Mouse (Mus musculus): ENCODE measurements around the gene Ap1m1. TPM values are rescaled to one million over a fixed set of nuclear protein-coding genes. Genes with fewer than 3 reads are reported as not detected.
A peak's percentile ranks its signal among the peaks of the same experiment; 100 is the strongest.

Gene Ap1m1
- polyA plus RNA-seq, 1 experiment from 2014 or later, result 142 TPM

GRCm38 (mm10) chr8:72265342-72265741 lies 25.5 kb downstream of the Ap1m1 start:
- no peak for ATAC-seq (ENCODE audit: low FRiP score, low TSS enrichment)
- H3K4me3 ChIP-seq (ENCODE audit: low read length), result no peak overlapping the region
- no peaks in the 10 kb centered on the region for H3K4me1 ChIP-seq (ENCODE audit: insufficient read depth, low read length)
- H3K27me3 ChIP-seq (ENCODE audit: insufficient read depth, low read length), result no peaks in the 10 kb centered on the region
- no peak overlapping the region for H3K9ac ChIP-seq (replicated peaks; ENCODE audit: low read length)
- no peak overlapping the region for H3K27ac ChIP-seq (ENCODE audit: low read length)
- no peaks in the 10 kb centered on the region for H3K36me3 ChIP-seq (ENCODE audit: insufficient read depth, low read length)
- no peak overlapping the region for H3K4me2 ChIP-seq (replicated peaks; ENCODE audit: low read depth, low read length)
- H3K9me3 ChIP-seq (ENCODE audit: low read length), result no peaks in the 10 kb centered on the region
- WGBS, result 42% methylated on average over 6 of the region's 7 CpGs

GRCm38 (mm10) chr8:72266671-72267070 lies 26.9 kb downstream of the Ap1m1 start:
- H3K36me3 ChIP-seq (ENCODE audit: insufficient read depth, low read length), result no peaks in the 10 kb centered on the region
- no peak overlapping the region for H3K27ac ChIP-seq (ENCODE audit: low read length)
- no peak overlapping the region for H3K4me3 ChIP-seq (ENCODE audit: low read length)
- H3K27me3 ChIP-seq (ENCODE audit: insufficient read depth, low read length), result no peaks in the 10 kb centered on the region
- H3K4me1 ChIP-seq (ENCODE audit: insufficient read depth, low read length), result no peaks in the 10 kb centered on the region
- H3K4me2 ChIP-seq (replicated peaks; ENCODE audit: low read depth, low read length), result no peak overlapping the region
- no peak overlapping the region for H3K9ac ChIP-seq (replicated peaks; ENCODE audit: low read length)
- no peak for ATAC-seq (ENCODE audit: low FRiP score, low TSS enrichment)
- H3K9me3 ChIP-seq (ENCODE audit: low read length), result no peaks in the 10 kb centered on the region

- Histone ChIP-seq H3K4me3 (ENCODE audit: low read length) (no peak overlapping the region), H3K4me2 (replicated peaks; ENCODE audit: low read depth, low read length) (no peak overlapping the region), H3K9me3 (ENCODE audit: low read length) (no peaks in the 10 kb centered on the region), H3K27me3 (ENCODE audit: insufficient read depth, low read length) (no peaks in the 10 kb centered on the region), H3K4me1 (ENCODE audit: insufficient read depth, low read length) (no peaks in the 10 kb centered on the region), H3K36me3 (ENCODE audit: insufficient read depth, low read length) (no peaks in the 10 kb centered on the region), H3K9ac (replicated peaks; ENCODE audit: low read length) (no peak overlapping the region), H3K27ac (ENCODE audit: low read length) (no peak overlapping the region)
- 92% methylated on average over 8 of the region's 8 CpGs for WGBS
- no peak for ATAC-seq (ENCODE audit: low FRiP score, low TSS enrichment)
These were observed 27.3 kb downstream of the Ap1m1 start for GRCm38 (mm10) chr8:72267106-72267505.

GRCm38 (mm10) chr8:72268356-72268755 lies 28.5 kb downstream of the Ap1m1 start:
- Histone ChIP-seq H3K27ac (ENCODE audit: low read length) (peak overlapping the region; percentile 88), H3K4me3 (ENCODE audit: low read length) (no peak overlapping the region), H3K4me2 (replicated peaks; ENCODE audit: low read depth, low read length) (no peak overlapping the region), H3K4me1 (ENCODE audit: insufficient read depth, low read length) (no peaks in the 10 kb centered on the region), H3K36me3 (ENCODE audit: insufficient read depth, low read length) (no peaks in the 10 kb centered on the region), H3K27me3 (ENCODE audit: insufficient read depth, low read length) (no peaks in the 10 kb centered on the region), H3K9me3 (ENCODE audit: low read length) (no peaks in the 10 kb centered on the region), H3K9ac (replicated peaks; ENCODE audit: low read length) (no peak overlapping the region; the same call in 1 of the 2 replicates)
- ATAC-seq (ENCODE audit: low FRiP score, low TSS enrichment), result peak; percentile 70
- WGBS, result 73% methylated on average over 15 of the region's 15 CpGs

GRCm38 (mm10) chr8:72270606-72271005 lies 30.8 kb downstream of the Ap1m1 start:
- Histone ChIP-seq H3K27me3 (ENCODE audit: insufficient read depth, low read length) (no peaks in the 10 kb centered on the region), H3K27ac (ENCODE audit: low read length) (no peak overlapping the region), H3K4me2 (replicated peaks; ENCODE audit: low read depth, low read length) (no peak overlapping the region), H3K36me3 (ENCODE audit: insufficient read depth, low read length) (no peaks in the 10 kb centered on the region), H3K9me3 (ENCODE audit: low read length) (no peaks in the 10 kb centered on the region), H3K9ac (replicated peaks; ENCODE audit: low read length) (no peak overlapping the region), H3K4me3 (ENCODE audit: low read length) (no peak overlapping the region), H3K4me1 (ENCODE audit: insufficient read depth, low read length) (no peaks in the 10 kb centered on the region)
- ATAC-seq (ENCODE audit: low FRiP score, low TSS enrichment), result no peak
- 82% methylated on average over 12 of the region's 12 CpGs for WGBS

GRCm38 (mm10) chr8:72271051-72271660 lies 31.3 kb downstream of the Ap1m1 start:
- no peaks in the 10 kb centered on the region for H3K9me3 ChIP-seq (ENCODE audit: low read length)
- H3K27me3 ChIP-seq (ENCODE audit: insufficient read depth, low read length), result no peaks in the 10 kb centered on the region
- H3K9ac ChIP-seq (replicated peaks; ENCODE audit: low read length), result no peak overlapping the region
- no peak for ATAC-seq (ENCODE audit: low FRiP score, low TSS enrichment)
- H3K27ac ChIP-seq (ENCODE audit: low read length), result no peak overlapping the region
- H3K4me3 ChIP-seq (ENCODE audit: low read length), result no peak overlapping the region
- WGBS, result 65% methylated on average over 11 of the region's 11 CpGs
- no peak overlapping the region for H3K4me2 ChIP-seq (replicated peaks; ENCODE audit: low read depth, low read length)
- no peaks in the 10 kb centered on the region for H3K36me3 ChIP-seq (ENCODE audit: insufficient read depth, low read length)
- no peaks in the 10 kb centered on the region for H3K4me1 ChIP-seq (ENCODE audit: insufficient read depth, low read length)

- H3K9me3 ChIP-seq (ENCODE audit: low read length), result no peaks in the 10 kb centered on the region
- H3K4me2 ChIP-seq (replicated peaks; ENCODE audit: low read depth, low read length), result no peak overlapping the region
- ATAC-seq (ENCODE audit: low FRiP score, low TSS enrichment), result no peak
- no peak overlapping the region for H3K4me3 ChIP-seq (ENCODE audit: low read length)
- no peaks in the 10 kb centered on the region for H3K27me3 ChIP-seq (ENCODE audit: insufficient read depth, low read length)
- WGBS, result 55% methylated on average over 3 of the region's 3 CpGs
- H3K27ac ChIP-seq (ENCODE audit: low read length), result no peak overlapping the region
- H3K4me1 ChIP-seq (ENCODE audit: insufficient read depth, low read length), result no peaks in the 10 kb centered on the region
- H3K36me3 ChIP-seq (ENCODE audit: insufficient read depth, low read length), result no peaks in the 10 kb centered on the region
- H3K9ac ChIP-seq (replicated peaks; ENCODE audit: low read length), result no peak overlapping the region
These were observed 31.9 kb downstream of the Ap1m1 start for GRCm38 (mm10) chr8:72271691-72272090.

- Histone ChIP-seq H3K4me3 (ENCODE audit: low read length) (no peak overlapping the region), H3K9ac (replicated peaks; ENCODE audit: low read length) (no peak overlapping the region), H3K27ac (ENCODE audit: low read length) (no peak overlapping the region), H3K4me2 (replicated peaks; ENCODE audit: low read depth, low read length) (no peak overlapping the region), H3K27me3 (ENCODE audit: insufficient read depth, low read length) (no peaks in the 10 kb centered on the region), H3K36me3 (ENCODE audit: insufficient read depth, low read length) (no peaks in the 10 kb centered on the region), H3K4me1 (ENCODE audit: insufficient read depth, low read length) (no peaks in the 10 kb centered on the region), H3K9me3 (ENCODE audit: low read length) (no peaks in the 10 kb centered on the region)
- peak; percentile 54; the same call in 1 of the 2 replicates for ATAC-seq (ENCODE audit: low FRiP score, low TSS enrichment)
- WGBS, result 32% methylated on average over 3 of the region's 3 CpGs
These were observed 32.5 kb downstream of the Ap1m1 start for GRCm38 (mm10) chr8:72272361-72272760.

GRCm38 (mm10) chr8:72273111-72273770 lies 33.4 kb downstream of the Ap1m1 start:
- no peaks in the 10 kb centered on the region for H3K9me3 ChIP-seq (ENCODE audit: low read length)
- H3K36me3 ChIP-seq (ENCODE audit: insufficient read depth, low read length), result no peaks in the 10 kb centered on the region
- no peaks in the 10 kb centered on the region for H3K27me3 ChIP-seq (ENCODE audit: insufficient read depth, low read length)
- no peak overlapping the region for H3K27ac ChIP-seq (ENCODE audit: low read length)
- no peaks in the 10 kb centered on the region for H3K4me1 ChIP-seq (ENCODE audit: insufficient read depth, low read length)
- no peak overlapping the region for H3K4me3 ChIP-seq (ENCODE audit: low read length)
- H3K4me2 ChIP-seq (replicated peaks; ENCODE audit: low read depth, low read length), result no peak overlapping the region
- 71% methylated on average over 1 of the region's 1 CpGs for WGBS
- no peak for ATAC-seq (ENCODE audit: low FRiP score, low TSS enrichment)
- H3K9ac ChIP-seq (replicated peaks; ENCODE audit: low read length), result no peak overlapping the region

GRCm38 (mm10) chr8:72273807-72274206 lies 34.0 kb downstream of the Ap1m1 start:
- Histone ChIP-seq H3K9ac (replicated peaks; ENCODE audit: low read length) (no peak overlapping the region), H3K27ac (ENCODE audit: low read length) (no peak overlapping the region), H3K4me3 (ENCODE audit: low read length) (no peak overlapping the region), H3K4me2 (replicated peaks; ENCODE audit: low read depth, low read length) (no peak overlapping the region), H3K27me3 (ENCODE audit: insufficient read depth, low read length) (no peaks in the 10 kb centered on the region), H3K4me1 (ENCODE audit: insufficient read depth, low read length) (no peaks in the 10 kb centered on the region), H3K36me3 (ENCODE audit: insufficient read depth, low read length) (no peaks in the 10 kb centered on the region), H3K9me3 (ENCODE audit: low read length) (no peaks in the 10 kb centered on the region)
- ATAC-seq (ENCODE audit: low FRiP score, low TSS enrichment), result no peak
- WGBS, result 73% methylated on average over 5 of the region's 5 CpGs

Data from kidney, embryonic 16.5 days (tissue).